Mouse (Mus musculus) C2C12 (cell line): ENCODE results near the gene P4ha2.

Experiments
- CTCF ChIP-seq: IDR thresholded peaks from one replicate; pipeline ENCODE4 v1.5.1; 2011; ENCODE audit not compliant: control insufficient read depth, insufficient read depth, insufficient read length
- USF1 ChIP-seq: IDR thresholded peaks from one replicate; pipeline ENCODE4 v1.6.1; 2011; ENCODE audit warnings: low read depth, mild to moderate bottlenecking, control low read depth, moderate library complexity

DNA sequence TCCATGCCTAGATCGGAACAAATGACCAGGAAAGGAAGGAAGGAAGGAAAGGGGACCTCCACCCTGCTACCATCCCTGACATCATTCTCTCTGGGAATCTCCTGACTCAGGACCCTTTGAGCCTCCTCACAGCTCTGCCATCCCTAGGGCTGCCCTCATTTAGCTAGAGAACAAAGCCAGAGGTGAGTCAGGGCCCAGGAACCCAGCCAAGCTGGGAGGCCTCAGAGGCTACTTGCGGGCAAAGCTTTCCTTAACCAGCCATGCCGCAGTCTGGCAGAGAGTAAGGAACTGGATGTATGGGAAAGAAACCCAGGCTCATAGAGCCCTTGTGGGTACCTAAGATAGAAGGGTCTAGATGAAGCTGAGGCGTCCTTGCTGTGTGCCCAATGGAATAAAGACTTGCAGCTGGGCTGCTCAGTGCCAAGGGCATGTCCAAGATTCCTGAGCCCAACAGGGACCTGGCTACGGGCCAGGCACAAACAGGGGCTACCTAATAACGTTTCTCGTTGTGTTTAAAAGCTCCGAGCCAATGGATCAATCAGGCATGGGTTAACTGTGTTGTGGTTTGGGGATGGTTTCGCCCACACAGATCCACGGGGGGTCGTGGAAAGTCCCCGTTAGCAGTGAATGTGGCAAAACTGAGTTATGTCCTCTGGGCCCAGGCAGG is 37.7 kb upstream of the P4ha2 start:
- TF ChIP-seq CTCF (no peak), USF1 (no peak)
